Mouse (Mus musculus): ENCODE measurements at regions not wholly inside any gene's neighbourhood (a gene's known extent, or its start where the extent isn't known, plus 50 kb on each side); places are given as distances from the start of the nearest gene placed in this dataset.

GRCm38 (mm10) chr4:105557396-105557795, 232.3 kb upstream of the Gm12728 start:
- 90% methylated on average over 2 of the region's 2 CpGs for whole genome bisulfite sequencing
- DNase-seq (ENCODE audit: low spot score) (no peak), ATAC-seq (replicated peaks; ENCODE audit: insufficient number of reproducible peaks, low FRiP score, low TSS enrichment, low read depth) (no peak)
- H3K4me2 ChIP-seq (ENCODE audit: low read depth, low read length): no peak overlapping the region
- no peaks in the 10 kb centered on the region for H3K27me3 ChIP-seq (ENCODE audit: control insufficient read depth, insufficient read depth, low read length)
- H3K4me1 ChIP-seq (ENCODE audit: control insufficient read depth, insufficient read depth, low read length): no peaks in the 10 kb centered on the region
- H3K36me3 ChIP-seq (replicated peaks; ENCODE audit: control insufficient read depth, insufficient read depth, low read depth, low read length): no peaks in the 10 kb centered on the region
- no peak overlapping the region for H3K27ac ChIP-seq (replicated peaks; ENCODE audit: low read depth, low read length)
- no peak overlapping the region for H3K4me3 ChIP-seq (ENCODE audit: low read depth, low read length)
- no peaks in the 10 kb centered on the region for H3K9me3 ChIP-seq (replicated peaks; ENCODE audit: control insufficient read depth, low read length)
- H3K9ac ChIP-seq (replicated peaks; ENCODE audit: low read length): no peak overlapping the region

- no peak overlapping the region for H3K4me3 ChIP-seq (ENCODE audit: low read depth, low read length)
- DNase-seq (ENCODE audit: low spot score) (no peak), ATAC-seq (replicated peaks; ENCODE audit: insufficient number of reproducible peaks, low FRiP score, low TSS enrichment, low read depth) (no peak)
- no peaks in the 10 kb centered on the region for H3K27me3 ChIP-seq (ENCODE audit: control insufficient read depth, insufficient read depth, low read length)
- no peaks in the 10 kb centered on the region for H3K4me1 ChIP-seq (ENCODE audit: control insufficient read depth, insufficient read depth, low read length)
- no peak overlapping the region for H3K4me2 ChIP-seq (ENCODE audit: low read depth, low read length)
- WGBS: 76% methylated on average over 3 of the region's 3 CpGs
- no peaks in the 10 kb centered on the region for H3K9me3 ChIP-seq (replicated peaks; ENCODE audit: control insufficient read depth, low read length)
- no peaks in the 10 kb centered on the region for H3K36me3 ChIP-seq (replicated peaks; ENCODE audit: control insufficient read depth, insufficient read depth, low read depth, low read length)
- H3K27ac ChIP-seq (replicated peaks; ENCODE audit: low read depth, low read length): no peak overlapping the region
- no peak overlapping the region for H3K9ac ChIP-seq (replicated peaks; ENCODE audit: low read length)
These were observed 229.6 kb upstream of the Gm12728 start for GRCm38 (mm10) chr4:105560055-105560454.

GRCm38 (mm10) chr4:105560781-105561180, 228.9 kb upstream of the Gm12728 start:
- Histone ChIP-seq H3K27me3 (ENCODE audit: control insufficient read depth, insufficient read depth, low read length) (no peaks in the 10 kb centered on the region), H3K9ac (replicated peaks; ENCODE audit: low read length) (no peak overlapping the region), H3K36me3 (replicated peaks; ENCODE audit: control insufficient read depth, insufficient read depth, low read depth, low read length) (no peaks in the 10 kb centered on the region), H3K4me3 (ENCODE audit: low read depth, low read length) (no peak overlapping the region), H3K4me1 (ENCODE audit: control insufficient read depth, insufficient read depth, low read length) (no peaks in the 10 kb centered on the region), H3K9me3 (replicated peaks; ENCODE audit: control insufficient read depth, low read length) (no peaks in the 10 kb centered on the region), H3K4me2 (ENCODE audit: low read depth, low read length) (no peak overlapping the region), H3K27ac (replicated peaks; ENCODE audit: low read depth, low read length) (no peak overlapping the region)
- 86% methylated on average over 3 of the region's 3 CpGs for WGBS
- ATAC-seq (replicated peaks; ENCODE audit: insufficient number of reproducible peaks, low FRiP score, low TSS enrichment, low read depth) (no peak), DNase-seq (ENCODE audit: low spot score) (no peak)

GRCm38 (mm10) chr4:105561611-105562010, 228.1 kb upstream of the Gm12728 start:
- Histone ChIP-seq H3K4me1 (ENCODE audit: control insufficient read depth, insufficient read depth, low read length) (no peaks in the 10 kb centered on the region), H3K9me3 (replicated peaks; ENCODE audit: control insufficient read depth, low read length) (no peaks in the 10 kb centered on the region), H3K27me3 (ENCODE audit: control insufficient read depth, insufficient read depth, low read length) (no peaks in the 10 kb centered on the region), H3K9ac (replicated peaks; ENCODE audit: low read length) (no peak overlapping the region), H3K27ac (replicated peaks; ENCODE audit: low read depth, low read length) (no peak overlapping the region), H3K36me3 (replicated peaks; ENCODE audit: control insufficient read depth, insufficient read depth, low read depth, low read length) (no peaks in the 10 kb centered on the region), H3K4me3 (ENCODE audit: low read depth, low read length) (no peak overlapping the region), H3K4me2 (ENCODE audit: low read depth, low read length) (no peak overlapping the region)
- DNase-seq (ENCODE audit: low spot score) (no peak), ATAC-seq (replicated peaks; ENCODE audit: insufficient number of reproducible peaks, low FRiP score, low TSS enrichment, low read depth) (no peak)
- WGBS: 80% methylated on average over 3 of the region's 3 CpGs

- no peaks in the 10 kb centered on the region for H3K9me3 ChIP-seq (replicated peaks; ENCODE audit: control insufficient read depth, low read length)
- H3K36me3 ChIP-seq (replicated peaks; ENCODE audit: control insufficient read depth, insufficient read depth, low read depth, low read length): no peaks in the 10 kb centered on the region
- H3K4me2 ChIP-seq (ENCODE audit: low read depth, low read length): no peak overlapping the region
- H3K4me1 ChIP-seq (ENCODE audit: control insufficient read depth, insufficient read depth, low read length): no peaks in the 10 kb centered on the region
- no peak overlapping the region for H3K4me3 ChIP-seq (ENCODE audit: low read depth, low read length)
- WGBS: 87% methylated on average over 7 of the region's 7 CpGs
- no peak for DNase-seq (ENCODE audit: low spot score)
- H3K9ac ChIP-seq (replicated peaks; ENCODE audit: low read length): no peak overlapping the region
- H3K27me3 ChIP-seq (ENCODE audit: control insufficient read depth, insufficient read depth, low read length): no peaks in the 10 kb centered on the region
- H3K27ac ChIP-seq (replicated peaks; ENCODE audit: low read depth, low read length): no peak overlapping the region
- no peak for ATAC-seq (replicated peaks; ENCODE audit: insufficient number of reproducible peaks, low FRiP score, low TSS enrichment, low read depth)
These were observed 223.9 kb upstream of the Gm12728 start for GRCm38 (mm10) chr4:105565796-105566195.

GRCm38 (mm10) chr4:105566513-105567457, 222.9 kb upstream of the Gm12728 start:
- no peaks in the 10 kb centered on the region for H3K36me3 ChIP-seq (replicated peaks; ENCODE audit: control insufficient read depth, insufficient read depth, low read depth, low read length)
- ATAC-seq (replicated peaks; ENCODE audit: insufficient number of reproducible peaks, low FRiP score, low TSS enrichment, low read depth) (no peak), DNase-seq (ENCODE audit: low spot score) (no peak)
- H3K4me2 ChIP-seq (ENCODE audit: low read depth, low read length): no peak overlapping the region
- WGBS: 73% methylated on average over 8 of the region's 8 CpGs
- no peaks in the 10 kb centered on the region for H3K4me1 ChIP-seq (ENCODE audit: control insufficient read depth, insufficient read depth, low read length)
- no peaks in the 10 kb centered on the region for H3K27me3 ChIP-seq (ENCODE audit: control insufficient read depth, insufficient read depth, low read length)
- no peak overlapping the region for H3K9ac ChIP-seq (replicated peaks; ENCODE audit: low read length)
- H3K27ac ChIP-seq (replicated peaks; ENCODE audit: low read depth, low read length): no peak overlapping the region
- no peak overlapping the region for H3K4me3 ChIP-seq (ENCODE audit: low read depth, low read length)
- no peaks in the 10 kb centered on the region for H3K9me3 ChIP-seq (replicated peaks; ENCODE audit: control insufficient read depth, low read length)

- WGBS: 85% methylated on average over 1 of the region's 1 CpGs
These were observed 220.0 kb upstream of the Gm12728 start for GRCm38 (mm10) chr4:105569671-105570070.

GRCm38 (mm10) chr4:105575550-105575949, 214.1 kb upstream of the Gm12728 start:
- Histone ChIP-seq H3K9ac (replicated peaks; ENCODE audit: low read length) (no peak overlapping the region), H3K27me3 (ENCODE audit: control insufficient read depth, insufficient read depth, low read length) (no peaks in the 10 kb centered on the region), H3K36me3 (replicated peaks; ENCODE audit: control insufficient read depth, insufficient read depth, low read depth, low read length) (no peaks in the 10 kb centered on the region), H3K4me2 (ENCODE audit: low read depth, low read length) (no peak overlapping the region), H3K27ac (replicated peaks; ENCODE audit: low read depth, low read length) (no peak overlapping the region), H3K9me3 (replicated peaks; ENCODE audit: control insufficient read depth, low read length) (no peaks in the 10 kb centered on the region), H3K4me3 (ENCODE audit: low read depth, low read length) (no peak overlapping the region), H3K4me1 (ENCODE audit: control insufficient read depth, insufficient read depth, low read length) (no peaks in the 10 kb centered on the region)
- no peak for ATAC-seq (replicated peaks; ENCODE audit: insufficient number of reproducible peaks, low FRiP score, low TSS enrichment, low read depth)
- WGBS: 64% methylated on average over 2 of the region's 2 CpGs
- DNase-seq (ENCODE audit: low spot score): no peak

More at GRCm38 (mm10) chr4:105569671-105570070, 220.0 kb upstream of the Gm12728 start:
- H3K27ac ChIP-seq (replicated peaks; ENCODE audit: low read depth, low read length): no peak overlapping the region
- H3K4me3 ChIP-seq (ENCODE audit: low read depth, low read length): no peak overlapping the region
- H3K9ac ChIP-seq (replicated peaks; ENCODE audit: low read length): no peak overlapping the region
- no peaks in the 10 kb centered on the region for H3K27me3 ChIP-seq (ENCODE audit: control insufficient read depth, insufficient read depth, low read length)
- H3K4me2 ChIP-seq (ENCODE audit: low read depth, low read length): no peak overlapping the region
- no peak for DNase-seq (ENCODE audit: low spot score)
- no peaks in the 10 kb centered on the region for H3K9me3 ChIP-seq (replicated peaks; ENCODE audit: control insufficient read depth, low read length)
- ATAC-seq (replicated peaks; ENCODE audit: insufficient number of reproducible peaks, low FRiP score, low TSS enrichment, low read depth): no peak
- H3K4me1 ChIP-seq (ENCODE audit: control insufficient read depth, insufficient read depth, low read length): no peaks in the 10 kb centered on the region
- no peaks in the 10 kb centered on the region for H3K36me3 ChIP-seq (replicated peaks; ENCODE audit: control insufficient read depth, insufficient read depth, low read depth, low read length)

All from embryonic facial prominence, embryonic 11.5 days (tissue).